Mouse (Mus musculus): ENCODE results near the gene Olfr1414. TPM values are rescaled to one million over a fixed set of nuclear protein-coding genes. Genes with fewer than 3 reads are reported as not detected.

Olfr1414 gene
- polyA plus RNA-seq, 1 experiment from 2014 or later = not detected

Small RNA genes lying within 50 kb of the gene (microRNA-seq; reads per million reads assigned to microRNA genes)
- 7.1 reads per million, percentile 7 among the genes with 10 or more reads in this experiment for gene Mir6900 (ENCODE audit: borderline number of aligned reads)

Other genes with a start within 250 kb of the Olfr1414 start
- gene Ndufa10, start 44.8 kb downstream of the Olfr1414 start, polyA plus RNA-seq (2014; fragmentation: Nextera tagmentation; extraction: Ambion mirVana) = 275 and 332 TPM in 2 replicates
- gene Olfr1416, start 33.5 kb downstream of the Olfr1414 start, polyA plus RNA-seq (2014; fragmentation: Nextera tagmentation; extraction: Ambion mirVana) = not detected in 2 replicates
- gene Olfr1415, start 22.6 kb downstream of the Olfr1414 start, polyA plus RNA-seq (2014; fragmentation: Nextera tagmentation; extraction: Ambion mirVana) = not detected in 2 replicates
- not detected in 2 replicates for gene Olfr1413, start 52.7 kb upstream of the Olfr1414 start, polyA plus RNA-seq (2014; fragmentation: Nextera tagmentation; extraction: Ambion mirVana)
- gene Olfr1412, start 67.1 kb upstream of the Olfr1414 start, polyA plus RNA-seq (2014; fragmentation: Nextera tagmentation; extraction: Ambion mirVana) = not detected in 2 replicates
- gene Olfr1411, start 75.8 kb upstream of the Olfr1414 start, polyA plus RNA-seq (2014; fragmentation: Nextera tagmentation; extraction: Ambion mirVana) = not detected in 2 replicates
- gene Olfr1410, start 87.1 kb upstream of the Olfr1414 start, polyA plus RNA-seq (2014; fragmentation: Nextera tagmentation; extraction: Ambion mirVana) = not detected in 2 replicates
- gene Olfr12, start 99.1 kb upstream of the Olfr1414 start, polyA plus RNA-seq (2014; fragmentation: Nextera tagmentation; extraction: Ambion mirVana) = 0.11 TPM in 1 of 2 replicates, not detected in the other
- gene Cops9, start 123.3 kb upstream of the Olfr1414 start, polyA plus RNA-seq (2014; fragmentation: Nextera tagmentation; extraction: Ambion mirVana) = 307 and 343 TPM in 2 replicates
- 0.25 TPM in 1 of 2 replicates, not detected in the other for gene Otos, start 130.2 kb upstream of the Olfr1414 start, polyA plus RNA-seq (2014; fragmentation: Nextera tagmentation; extraction: Ambion mirVana)